ENCODE assay signal across 27 mouse cellular contexts in the genomic region with DNA sequence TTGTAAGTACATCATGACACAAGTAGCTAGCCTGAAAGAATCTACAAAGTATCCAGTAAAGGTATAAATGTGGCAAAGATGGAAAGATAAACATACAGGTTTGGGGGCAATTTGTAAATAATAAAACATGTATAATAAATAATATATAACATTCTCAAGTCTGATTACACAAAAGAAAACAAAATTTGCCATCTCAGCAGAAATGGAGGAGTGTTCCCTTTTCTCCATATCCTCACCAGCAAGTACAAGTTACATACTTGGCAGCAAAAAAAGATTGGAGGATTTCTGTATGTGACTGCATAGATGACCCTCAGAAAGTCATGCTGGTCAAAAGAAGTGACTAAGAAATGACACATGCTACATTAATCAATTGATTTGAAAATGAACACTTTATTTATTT.
"Had no signal": no experiment of that assay in that cellular context is flagged by ENCODE, and none has a peak within 500 bp of the region (broad histone marks: within the 10 kb centered on the region; RNA-seq: fewer than 3 reads in every experiment).

No protein-coding gene starts in this region.

- H3K9me3 ChIP-seq: embryonic facial prominence, embryonic 10.5 days; embryonic facial prominence, embryonic 12.5 days; embryonic facial prominence, embryonic 13.5 days; embryonic facial prominence, embryonic 15.5 days; forebrain, embryonic 10.5 days; forebrain, embryonic 12.5 days; forebrain, embryonic 13.5 days; forebrain, embryonic 15.5 days; heart, embryonic 10.5 days had no signal

- H3K4me2 ChIP-seq: embryonic facial prominence, embryonic 12.5 days; embryonic facial prominence, embryonic 13.5 days; embryonic facial prominence, embryonic 15.5 days; forebrain, embryonic 12.5 days; forebrain, embryonic 13.5 days; forebrain, embryonic 15.5 days had no signal

- H3K4me1 ChIP-seq: embryonic facial prominence, embryonic 10.5 days; embryonic facial prominence, embryonic 12.5 days; embryonic facial prominence, embryonic 13.5 days; embryonic facial prominence, embryonic 15.5 days; forebrain, embryonic 10.5 days; forebrain, embryonic 12.5 days; forebrain, embryonic 13.5 days; forebrain, embryonic 15.5 days; heart, embryonic 10.5 days had no signal

- H3K27me3 ChIP-seq: embryonic facial prominence, embryonic 12.5 days; embryonic facial prominence, embryonic 13.5 days; embryonic facial prominence, embryonic 15.5 days; forebrain, embryonic 12.5 days; forebrain, embryonic 13.5 days; forebrain, embryonic 15.5 days had no signal

- H3K4me3 ChIP-seq: embryonic facial prominence, embryonic 10.5 days; embryonic facial prominence, embryonic 12.5 days; embryonic facial prominence, embryonic 13.5 days; embryonic facial prominence, embryonic 15.5 days; erythroblast, embryonic 14.5 days; forebrain, embryonic 10.5 days; forebrain, embryonic 12.5 days; forebrain, embryonic 13.5 days; forebrain, embryonic 15.5 days; gastrocnemius, adult 2 months; heart, adult 2 months; heart, embryonic 10.5 days had no signal

- DNase-seq: cerebellum, adult 9-10 months; cerebellum, adult 9-11 months; cerebellum, postnatal 10 days; cerebellum, postnatal 14 days; cerebellum, postnatal 25 days; cerebellum, postnatal 36 days; embryo, embryonic 11 days; forebrain, postnatal 0 days; gastrocnemius, adult 2 months; gastrocnemius, postnatal 10 days; gastrocnemius, postnatal 14 days; gastrocnemius, postnatal 25 days; gastrocnemius, postnatal 36 days; heart, adult 11 months; heart, adult 2 months had no signal

- H3K36me3 ChIP-seq: embryonic facial prominence, embryonic 10.5 days; embryonic facial prominence, embryonic 12.5 days; embryonic facial prominence, embryonic 13.5 days; embryonic facial prominence, embryonic 15.5 days; forebrain, embryonic 10.5 days; forebrain, embryonic 12.5 days; forebrain, embryonic 15.5 days; heart, embryonic 10.5 days had no signal

- ATAC-seq: forebrain, embryonic 13.5 days; forebrain, embryonic 14.5 days; forebrain, embryonic 15.5 days; forebrain, embryonic 16.5 days; forebrain, postnatal 0 days had no signal

- H3K9ac ChIP-seq: embryonic facial prominence, embryonic 12.5 days; embryonic facial prominence, embryonic 13.5 days; embryonic facial prominence, embryonic 15.5 days; forebrain, embryonic 12.5 days; forebrain, embryonic 13.5 days; forebrain, embryonic 15.5 days; forebrain, postnatal 0 days had no signal

- H3K27ac ChIP-seq: embryonic facial prominence, embryonic 10.5 days; embryonic facial prominence, embryonic 12.5 days; embryonic facial prominence, embryonic 13.5 days; embryonic facial prominence, embryonic 15.5 days; forebrain, embryonic 10.5 days; forebrain, embryonic 12.5 days; forebrain, embryonic 13.5 days; forebrain, embryonic 15.5 days; gastrocnemius, adult 2 months; heart, adult 2 months; heart, embryonic 10.5 days had no signal
